Mouse (Mus musculus) megakaryocyte, adult 5-6 weeks (primary cell): ENCODE measurements around the gene Grm1. TPM values are rescaled to one million over a fixed set of nuclear protein-coding genes. Genes with fewer than 3 reads are reported as not detected.

Experiments used
- ATAC-seq: 2 replicates; pipeline ENCODE4 v1.8.0; 2016; ENCODE audit warnings: mild to moderate bottlenecking, inconsistent platforms; ENCODE audit not compliant: poor library complexity, severe bottlenecking
- total RNA-seq, 2 experiments: library from RNA; stranded (forward) in 1 of 2; stranded (reverse) in 1 of 2; fragments of 153-499, 151-499 nt in 1 of 2; fragments of 221-1000, 200-1000 nt in 1 of 2; gene quantifications; 2 replicates each; pipeline versions ENCODE4 v1.2.3 to v1.2.4; 2015 to 2017

The Grm1 gene
- total RNA-seq, 2 experiments from 2014 or later = 0.31 to 0.99 TPM

DNA sequence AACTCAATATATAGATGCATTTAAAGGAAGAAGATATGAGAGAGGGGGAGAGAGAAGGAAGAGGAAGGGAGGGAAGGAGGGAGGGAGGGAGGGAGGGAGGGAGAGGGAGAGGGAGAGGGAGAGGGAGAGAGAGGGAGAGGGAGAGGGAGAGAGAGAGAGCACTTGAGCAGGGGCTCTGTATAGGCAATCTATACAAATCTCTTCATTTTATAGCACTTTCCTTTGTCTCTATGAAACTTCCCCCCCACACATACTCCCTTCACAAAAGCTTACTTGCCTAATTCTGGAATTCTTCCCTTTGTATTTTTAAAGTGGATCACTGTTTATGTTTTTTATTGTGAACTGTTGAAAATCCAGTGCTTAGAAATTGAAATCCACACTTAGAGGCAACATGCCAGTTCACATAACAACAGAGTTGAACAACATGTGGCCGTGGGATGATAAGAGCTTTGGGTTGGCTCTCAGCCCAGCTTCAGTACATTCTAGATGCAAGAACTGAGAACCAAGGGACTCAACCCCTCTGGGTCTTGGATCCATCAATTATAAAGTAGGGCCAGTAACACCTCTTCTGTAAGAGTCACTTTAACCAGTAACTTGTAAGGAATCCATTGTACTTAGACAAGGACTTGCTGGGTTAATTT, 345.0 kb downstream of the Grm1 start:
- no peak for ATAC-seq

DNA sequence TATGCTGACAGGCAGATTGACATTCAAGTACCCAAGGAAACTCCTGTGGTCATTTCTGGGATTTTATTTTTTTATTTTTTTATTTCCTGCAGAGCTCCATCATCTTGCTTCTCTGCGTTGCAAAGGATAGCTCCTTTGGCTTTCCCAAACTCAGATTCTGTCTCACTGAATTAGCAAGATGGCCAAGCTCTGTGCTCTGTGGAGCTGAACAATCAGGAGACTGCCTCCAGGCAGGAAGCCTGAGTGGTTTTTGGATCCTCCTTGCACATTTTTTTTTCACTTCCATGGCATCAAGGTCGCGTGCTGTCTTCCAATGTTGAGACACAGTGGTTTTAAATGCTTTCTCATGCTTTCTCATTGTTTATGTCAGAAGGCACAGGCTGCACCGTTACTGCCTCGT, 347.6 kb downstream of the Grm1 start:
- ATAC-seq = 0 out of 2 replicates have a peak, but pooled peaks have one; percentile 31

DNA sequence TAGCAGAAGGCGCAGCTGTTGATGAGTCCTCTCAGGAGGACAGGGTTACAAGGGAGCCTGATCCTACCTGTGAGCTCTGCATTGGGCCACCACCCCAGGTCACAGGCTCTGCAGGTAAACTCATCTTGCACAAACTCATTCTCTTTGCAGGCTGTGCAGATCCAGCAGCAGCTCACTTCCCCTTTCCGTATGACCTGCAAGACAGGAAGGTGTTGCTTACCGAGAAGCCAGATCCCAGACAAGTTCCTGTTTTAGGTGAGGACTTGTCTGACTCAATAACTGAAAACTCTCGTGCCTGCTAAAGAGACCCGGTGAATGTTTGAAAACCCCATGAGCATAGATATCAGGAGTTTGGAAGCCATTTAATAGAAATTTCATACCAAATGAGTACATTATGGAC, 349.1 kb downstream of the Grm1 start:
- ATAC-seq = peak; percentile 99

DNA sequence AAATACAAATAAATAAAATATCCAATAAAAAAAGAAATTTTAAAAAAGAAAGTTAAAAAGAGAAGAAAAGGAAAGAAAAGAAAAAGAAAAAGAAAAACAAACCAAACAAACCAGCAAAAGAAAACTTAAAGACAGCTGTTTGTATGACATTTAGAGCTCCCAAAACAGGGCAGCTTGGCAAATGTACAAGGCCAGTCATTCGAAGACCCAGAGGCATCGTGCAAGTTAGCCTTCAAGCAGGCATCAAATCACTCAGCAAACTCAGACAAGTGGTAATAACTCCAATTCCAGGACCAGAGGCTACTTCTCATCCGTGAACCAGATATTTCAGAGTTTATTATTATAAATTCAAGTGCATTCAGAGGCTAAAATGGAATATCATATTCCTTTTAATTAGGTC, 355.7 kb downstream of the Grm1 start:
- ATAC-seq = no peak

DNA sequence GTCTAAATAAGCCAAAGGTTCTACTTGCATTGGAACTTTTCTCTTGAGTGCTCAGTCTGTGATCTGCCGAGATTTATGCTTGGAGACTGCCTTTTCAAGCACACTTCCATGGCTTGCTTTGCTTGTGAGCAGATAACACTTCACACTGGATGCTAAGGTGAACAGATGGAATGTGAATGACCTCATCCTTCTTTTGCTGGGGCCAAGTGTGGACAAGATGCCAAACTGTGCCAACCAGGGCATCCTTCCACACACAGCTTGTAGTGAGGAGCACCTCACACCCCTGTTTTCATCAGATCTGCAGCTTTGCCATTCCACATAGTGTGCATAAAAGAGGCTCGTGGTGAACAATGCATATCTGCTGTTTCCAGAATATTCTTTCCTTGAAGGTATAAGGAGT, 371.3 kb downstream of the Grm1 start:
- no peak for ATAC-seq

DNA sequence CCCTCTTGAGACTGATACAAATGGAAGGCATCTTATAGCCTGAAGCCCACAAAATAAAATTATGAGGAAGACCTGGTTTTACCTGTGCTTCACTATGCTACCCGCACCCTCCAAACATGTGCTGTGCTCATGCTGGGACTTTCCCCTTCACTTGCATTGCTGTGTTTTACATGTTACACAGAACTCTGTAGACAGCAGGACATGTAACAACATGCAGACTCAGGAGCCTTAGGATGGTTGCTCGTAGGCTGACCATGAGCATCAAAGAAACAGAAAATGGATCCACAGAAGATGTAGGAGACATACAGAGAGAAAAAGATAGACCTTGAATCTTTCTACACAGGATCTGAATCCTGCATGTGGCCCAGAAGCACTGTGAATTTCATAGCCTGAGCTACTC, 371.8 kb downstream of the Grm1 start:
- ATAC-seq = no peak

DNA sequence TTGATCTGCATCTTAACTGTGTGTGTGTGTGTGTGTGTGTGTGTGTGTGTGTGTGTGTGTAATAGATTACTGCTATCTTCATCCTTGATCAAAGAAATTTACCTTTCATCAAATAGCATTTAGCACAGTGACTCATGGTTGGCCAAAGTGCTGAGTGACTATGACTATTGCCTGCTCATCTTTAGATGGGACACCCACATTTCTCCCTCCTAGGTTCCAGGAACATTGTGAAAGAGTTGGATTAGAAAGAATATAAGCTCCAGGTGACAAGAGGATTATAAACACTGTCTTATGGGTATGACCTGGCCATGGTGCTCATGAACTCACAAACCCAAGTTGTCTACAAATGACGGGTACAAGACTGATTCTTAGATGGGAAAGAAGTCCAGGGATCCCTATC, 374.1 kb downstream of the Grm1 start:
- ATAC-seq = no peak

DNA sequence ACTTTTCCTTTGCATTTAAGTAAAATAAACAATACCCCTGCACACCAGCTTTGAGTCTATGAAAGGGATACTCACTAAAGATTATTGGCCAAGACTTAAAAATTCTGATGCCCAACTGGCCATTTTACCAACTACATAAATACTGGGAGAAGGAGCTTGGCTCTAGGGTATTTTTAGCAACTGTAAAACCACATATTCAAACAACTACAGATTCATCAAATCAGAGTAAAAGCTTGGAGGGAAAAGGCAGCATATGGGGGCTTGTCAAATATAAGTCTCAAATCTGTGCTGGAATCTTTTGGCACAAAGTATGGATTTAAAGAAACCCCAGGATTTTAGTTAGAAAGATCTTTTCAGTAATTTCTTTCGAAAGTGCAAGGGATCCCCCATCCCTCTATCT, 380.8 kb downstream of the Grm1 start:
- ATAC-seq = no peak

DNA sequence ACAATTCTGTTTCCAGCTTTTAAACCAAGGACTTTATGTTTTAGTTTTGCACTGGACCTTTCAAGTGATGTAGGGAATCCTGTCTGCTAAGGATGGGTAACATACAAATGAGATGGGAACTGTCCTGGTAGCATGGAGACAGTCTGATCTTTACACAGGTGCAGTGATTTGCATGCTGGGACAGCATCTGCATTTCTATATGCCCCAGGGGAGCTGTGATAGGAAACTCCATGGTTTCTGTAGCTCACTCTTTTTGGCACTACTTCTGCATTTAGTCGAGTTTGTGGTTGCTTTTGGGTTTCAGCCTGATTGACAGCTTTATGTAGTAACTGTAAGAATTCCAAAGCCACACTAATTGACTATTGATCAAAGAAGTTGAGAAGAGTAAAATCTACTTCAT, 381.3 kb downstream of the Grm1 start:
- no peak for ATAC-seq

DNA sequence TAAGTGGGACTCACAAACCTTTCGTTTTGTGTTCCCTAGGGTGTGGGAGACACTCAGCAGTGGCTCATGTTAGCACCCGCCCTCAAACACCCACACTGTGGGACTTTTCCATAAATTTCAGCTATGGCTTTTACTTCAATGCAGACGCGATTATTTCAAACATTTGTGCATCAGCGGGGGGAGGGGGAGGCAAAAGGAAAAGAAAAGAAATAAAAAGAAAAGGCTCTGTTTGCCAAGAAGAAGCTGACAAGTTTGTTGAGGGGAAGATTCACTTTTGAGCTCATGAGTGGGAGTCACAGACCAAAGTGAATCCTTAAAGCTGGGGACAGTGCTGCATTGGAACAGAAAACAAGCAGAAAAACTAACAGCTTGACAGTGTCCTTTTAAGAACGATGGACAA, 384.7 kb downstream of the Grm1 start:
- no peak for ATAC-seq

DNA sequence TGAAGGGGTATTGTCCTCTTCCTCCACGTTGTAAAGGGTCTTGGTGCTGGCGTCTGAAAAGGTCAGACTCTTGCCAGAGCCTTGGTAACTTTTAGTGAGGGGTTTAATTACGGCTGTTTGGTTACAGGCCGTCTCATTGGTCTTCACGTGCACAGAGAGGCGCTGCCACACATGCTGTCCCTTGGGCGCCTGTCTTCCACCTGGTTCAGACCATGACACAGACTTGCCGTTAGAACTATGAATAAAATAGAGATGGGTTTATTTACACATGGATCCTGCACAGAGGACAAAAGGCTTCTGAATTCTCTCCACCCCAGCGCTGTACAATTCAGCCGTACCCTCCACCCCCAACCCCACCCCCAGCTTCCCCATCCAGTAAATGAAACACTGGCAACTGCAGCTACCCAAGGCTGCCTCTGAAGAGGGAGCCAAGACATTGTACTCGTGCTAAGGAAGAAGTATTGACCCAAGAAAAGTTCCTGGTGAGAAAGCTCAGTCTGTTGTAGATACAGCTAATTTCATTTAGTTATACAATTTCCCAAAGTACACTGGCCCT, 392.4 kb downstream of the Grm1 start:
- peak; percentile 17; the same call in 1 of the 2 replicates for ATAC-seq

DNA sequence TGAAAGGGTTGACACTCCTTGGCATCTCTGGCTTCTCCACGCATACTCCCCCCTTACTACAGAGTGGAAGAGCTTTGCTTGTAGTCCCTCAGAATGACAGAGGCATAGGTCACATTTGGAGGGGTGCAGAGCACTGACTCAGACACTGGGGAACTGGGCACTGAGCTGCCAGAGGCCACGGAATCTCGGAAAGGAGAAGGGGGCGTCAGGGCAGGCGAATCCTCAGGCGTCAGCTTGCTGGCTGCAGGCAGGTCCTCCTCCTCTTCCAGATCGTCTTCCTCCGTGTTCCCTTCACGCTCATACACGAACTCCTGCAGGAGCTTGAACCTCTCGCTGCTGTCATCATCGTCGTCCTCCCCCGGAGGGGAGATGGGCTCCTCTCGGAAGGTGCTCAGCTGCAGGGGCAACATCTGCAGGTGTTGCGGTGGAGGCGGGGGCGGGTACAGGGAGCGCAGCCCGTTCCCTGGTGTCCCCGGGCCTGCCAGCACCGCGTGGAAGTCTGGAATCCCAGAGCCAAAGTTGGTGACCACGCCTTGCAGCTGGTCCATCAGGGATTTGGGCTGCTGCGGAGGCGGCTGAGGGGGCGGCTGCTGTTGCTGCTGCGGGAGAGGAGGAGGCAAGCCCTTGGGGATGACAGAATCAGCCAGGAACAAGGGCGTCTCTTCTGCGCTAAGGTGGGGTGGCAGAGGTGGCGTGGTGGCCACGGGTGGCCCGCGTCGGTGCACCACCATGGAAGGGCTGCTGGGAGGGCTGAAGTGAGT, 393.1 kb downstream of the Grm1 start:
- peak; percentile 56 for ATAC-seq

DNA sequence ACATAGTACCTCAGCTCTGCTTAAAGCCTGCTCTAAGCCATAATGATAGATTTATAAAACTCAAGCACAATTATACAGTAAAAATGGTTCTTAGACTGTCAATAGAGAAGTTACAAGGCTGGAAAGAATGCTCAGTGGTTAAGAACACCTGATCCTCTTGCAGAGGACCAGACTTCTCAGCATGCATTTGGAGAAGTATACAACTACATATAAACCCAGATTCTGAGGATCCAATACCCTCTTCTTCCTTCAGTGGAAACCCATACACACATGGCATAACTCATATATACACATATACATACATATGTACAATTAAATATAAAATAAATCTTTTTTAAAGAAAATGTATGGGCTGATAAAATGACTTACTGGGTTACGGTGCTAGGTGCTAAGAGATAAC, 401.1 kb downstream of the Grm1 start, which contains the start of gene Gm10944:
Gm10944 (plus strand) TSS at position 301 of the 400 bp plus-strand sequence.
- ATAC-seq = no peak

DNA sequence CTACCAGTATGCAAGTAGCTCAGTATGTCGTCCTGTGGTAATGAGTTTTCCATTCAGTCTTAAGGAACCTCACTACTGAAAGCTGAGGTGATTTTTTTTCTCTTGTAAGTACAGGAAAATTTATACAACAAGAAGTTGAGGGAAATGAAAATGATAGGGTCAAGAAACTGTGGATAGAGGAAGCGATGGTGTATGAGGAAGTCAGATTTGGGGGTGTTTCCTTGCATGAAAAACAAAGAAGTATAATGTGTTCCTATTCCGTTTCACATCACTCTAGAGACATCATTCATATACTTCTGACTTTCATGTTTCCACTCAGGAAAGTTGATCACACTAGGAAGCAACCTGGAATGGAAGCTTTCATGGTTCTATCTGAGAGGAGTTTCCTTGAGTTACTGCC, 422.2 kb downstream of the Grm1 start:
- peak; percentile 86 for ATAC-seq

DNA sequence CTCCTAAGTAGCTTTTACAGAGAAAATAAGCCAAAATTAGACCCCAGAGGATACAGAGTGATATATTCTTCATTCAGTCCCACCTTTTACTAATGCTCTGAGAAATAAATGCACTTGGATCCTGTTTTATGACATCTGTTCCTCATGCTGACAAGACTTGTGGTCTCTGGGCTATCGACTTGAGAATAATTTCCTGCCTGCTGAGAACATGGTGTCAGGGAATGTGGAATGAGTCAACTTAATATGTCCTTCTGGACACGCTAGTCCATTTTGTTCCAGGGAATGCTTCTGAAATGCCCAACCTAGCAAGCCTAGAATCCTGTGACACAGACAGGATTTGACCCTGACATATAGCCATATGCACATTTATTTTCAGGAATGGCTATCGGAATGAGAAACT, 423.0 kb downstream of the Grm1 start:
- ATAC-seq = no peak

DNA sequence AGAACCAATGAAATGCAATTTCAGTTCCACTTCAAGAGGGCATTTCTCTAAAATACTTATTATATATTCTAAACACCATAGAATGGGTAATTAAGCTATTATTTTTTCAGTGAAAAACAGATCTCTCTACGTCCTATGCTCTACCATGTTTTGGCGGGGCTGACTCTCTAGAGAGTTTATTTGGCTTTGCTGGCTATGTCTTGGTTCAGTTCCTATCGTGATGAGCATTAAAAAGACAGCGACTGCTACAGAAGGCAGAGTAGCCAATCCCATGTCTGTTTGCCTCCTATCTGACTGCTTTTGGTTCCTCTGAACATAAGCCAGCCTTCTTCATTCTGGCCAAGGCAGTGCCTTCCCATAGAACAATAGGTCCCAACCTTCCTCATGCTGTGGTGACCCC, 425.5 kb downstream of the Grm1 start:
- ATAC-seq = no peak

DNA sequence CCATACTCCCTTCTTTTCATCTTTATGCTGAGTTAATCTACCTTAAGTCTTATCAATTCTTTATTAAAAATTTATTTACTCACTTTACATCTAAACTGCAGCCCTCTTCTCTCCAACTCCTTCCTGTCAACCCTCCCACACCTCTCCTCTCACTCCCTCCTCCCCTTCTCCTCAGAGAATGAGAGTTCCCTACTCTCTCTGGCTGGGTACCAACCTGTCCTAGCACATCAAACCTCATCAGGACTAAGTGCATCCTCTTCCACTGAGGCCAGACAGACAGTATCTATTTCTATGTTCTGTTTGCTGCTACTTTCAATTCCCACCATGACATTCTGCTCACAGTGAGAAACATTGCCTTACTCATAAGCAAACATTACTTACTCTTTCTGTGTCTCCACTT, 426.2 kb downstream of the Grm1 start:
- no peak for ATAC-seq

Other genes with a start within 250 kb of the Grm1 start
- 13.0 and 13.4 TPM in 2 replicates for gene Shprh, start 67.1 kb upstream of the Grm1 start, total RNA-seq (2015)
- 20.2 and 24.3 TPM in 2 replicates for gene Shprh, start 67.1 kb upstream of the Grm1 start, total RNA-seq (2017)
- gene Fbxo30, start 199.0 kb upstream of the Grm1 start, total RNA-seq (2015) = 8.6 and 10.7 TPM in 2 replicates
- gene Fbxo30, start 199.0 kb upstream of the Grm1 start, total RNA-seq (2017) = 10.4 and 12.2 TPM in 2 replicates